Mouse (Mus musculus) lung, embryonic 15.5 days (tissue): ENCODE measurements around the gene Inpp5f. TPM values are rescaled to one million over a fixed set of nuclear protein-coding genes. Genes with fewer than 3 reads are reported as not detected.
"Not testable (repeated sequence)": the region's sequence is repeated elsewhere in the genome, so short reads cannot be mapped to it uniquely, and the experiment has no call there.

Source experiments
- ATAC-seq: fragments of 200-750 bp; cut with Nextera tagmentation; 2 replicates; pipeline ENCODE4 v1.8.0; 2017; ENCODE audit warnings: moderate number of reproducible peaks, borderline replicate concordance; ENCODE audit not compliant: low FRiP score, low TSS enrichment; ENCODE audit errors: extremely low read depth
- H3K27ac ChIP-seq: fragments of 300-500 bp; sonication (generic); 2 replicates; pipeline ENCODE4 v1.5.1; 2015; ENCODE audit warnings: moderate library complexity, mild to moderate bottlenecking, inconsistent platforms
- H3K27me3 ChIP-seq: fragments of 300-500 bp; sonication (generic); 2 replicates; pipeline ENCODE4 v1.6.1; 2015; ENCODE audit warnings: inconsistent platforms
- H3K36me3 ChIP-seq: fragments of 300-500 bp; sonication (generic); 2 replicates; pipeline ENCODE4 v1.6.1; 2015; ENCODE audit warnings: inconsistent platforms
- H3K4me1 ChIP-seq: fragments of 300-500 bp; sonication (generic); 2 replicates; pipeline ENCODE4 v1.6.1; 2015; ENCODE audit warnings: inconsistent platforms
- H3K4me2 ChIP-seq: fragments of 300-500 bp; sonication (generic); 2 replicates; pipeline ENCODE4 v1.6.1; 2015; ENCODE audit warnings: inconsistent platforms, mild to moderate bottlenecking, moderate library complexity
- H3K4me3 ChIP-seq: fragments of 300-500 bp; sonication (generic); 2 replicates; pipeline ENCODE4 v1.5.1; 2015; ENCODE audit warnings: mild to moderate bottlenecking, inconsistent platforms
- H3K9ac ChIP-seq: fragments of 300-500 bp; sonication (generic); 2 replicates; pipeline ENCODE4 v1.6.1; 2015; ENCODE audit warnings: inconsistent platforms
- H3K9me3 ChIP-seq: fragments of 300-500 bp; sonication (generic); 2 replicates; pipeline ENCODE4 v1.6.1; 2016; ENCODE audit warnings: inconsistent platforms
- WGBS: fragments of 180-500 bp; shearing (Covaris S2); methylation state at CpG from one replicate; pipeline ENCODE4 v1.1.7; 2015; 5-methylcytosine and 5-hydroxymethylcytosine counted together
- polyA plus RNA-seq: library from polyadenylated mRNA; unstranded; fragments of >200 nt; fragmentation: Nextera tagmentation; extraction: Ambion mirVana; gene quantifications from 2 replicates; pipeline ENCODE4 v1.2.1, GENCODE M21; 2015

The Inpp5f gene
- polyA plus RNA-seq, 1 experiment from 2014 or later = 17.2 TPM

- H3K9me3 ChIP-seq = no peaks in the 10 kb centered on the region
- no peak overlapping the region for H3K4me3 ChIP-seq
- H3K27ac ChIP-seq = no peak overlapping the region
- H3K4me1 ChIP-seq = no peaks in the 10 kb centered on the region
- no peak overlapping the region for H3K4me2 ChIP-seq
- ATAC-seq = no peak
- 66% methylated on average over 5 of the region's 5 CpGs for WGBS
- H3K27me3 ChIP-seq = no peaks in the 10 kb centered on the region
- H3K9ac ChIP-seq = no peak overlapping the region
- no peaks in the 10 kb centered on the region for H3K36me3 ChIP-seq
These were observed 9.3 kb upstream of the Inpp5f start for GRCm38 (mm10) chr7:128601826-128602225.

GRCm38 (mm10) chr7:128609936-128610335 is 1.2 kb upstream of the Inpp5f start:
- H3K9me3 ChIP-seq, ATAC-seq, H3K27ac ChIP-seq, H3K4me1 ChIP-seq, H3K27me3 ChIP-seq, H3K36me3 ChIP-seq, H3K9ac ChIP-seq, H3K4me2 ChIP-seq, H3K4me3 ChIP-seq: not testable (repeated sequence)
- 98% methylated on average over 8 of the region's 9 CpGs for WGBS

- H3K4me2 ChIP-seq = peak overlapping the region; percentile 91
- 0 out of 2 replicates have a peak overlapping the region, but pooled peaks have one; percentile 4 for H3K27ac ChIP-seq
- no peaks in the 10 kb centered on the region for H3K27me3 ChIP-seq
- ATAC-seq = 0 out of 2 replicates have a peak, but pooled peaks have one; percentile 6
- no peaks in the 10 kb centered on the region for H3K9me3 ChIP-seq
- no peaks in the 10 kb centered on the region for H3K36me3 ChIP-seq
- 78% methylated on average over 6 of the region's 6 CpGs for WGBS
- peak overlapping the region; percentile 85 for H3K4me3 ChIP-seq
- H3K4me1 ChIP-seq = 0 out of 2 replicates have a peak, but pooled peaks cover 7% of the 10 kb centered on the region
- 0 out of 2 replicates have a peak overlapping the region, but pooled peaks have one; percentile 3 for H3K9ac ChIP-seq
These were observed 638 bp upstream of the Inpp5f start for GRCm38 (mm10) chr7:128610490-128610889.

GRCm38 (mm10) chr7:128611799-128612411 is 777 bp downstream of the Inpp5f start:
- Histone ChIP-seq H3K9ac (peak overlapping the region; percentile 72), H3K4me3 (peak overlapping the region; percentile 85)
- WGBS = 12% methylated on average over 17 of the region's 22 CpGs

GRCm38 (mm10) chr7:128612521-128613181 is 1.5 kb downstream of the Inpp5f start:
- WGBS = 74% methylated on average over 12 of the region's 12 CpGs
- Histone ChIP-seq H3K4me1 (0 out of 2 replicates have a peak, but pooled peaks cover 7% of the 10 kb centered on the region), H3K36me3 (no peaks in the 10 kb centered on the region), H3K9me3 (no peaks in the 10 kb centered on the region), H3K4me2 (peak overlapping the region; percentile 91), H3K27me3 (no peaks in the 10 kb centered on the region), H3K9ac (no peak overlapping the region), H3K27ac (no peak overlapping the region), H3K4me3 (peak overlapping the region; percentile 85; the same call in 1 of the 2 replicates)
- ATAC-seq = no peak

More at GRCm38 (mm10) chr7:128611799-128612411, 777 bp downstream of the Inpp5f start:
- H3K36me3 ChIP-seq = no peaks in the 10 kb centered on the region
- peak overlapping the region; percentile 91 for H3K4me2 ChIP-seq
- ATAC-seq = no peak
- no peaks in the 10 kb centered on the region for H3K27me3 ChIP-seq
- 0 out of 2 replicates have a peak, but pooled peaks cover 7% of the 10 kb centered on the region for H3K4me1 ChIP-seq
- H3K9me3 ChIP-seq = no peaks in the 10 kb centered on the region
- H3K27ac ChIP-seq = peak overlapping the region; percentile 86

GRCm38 (mm10) chr7:128613578-128613977 is 2.5 kb downstream of the Inpp5f start:
- H3K4me1 ChIP-seq = 0 out of 2 replicates have a peak, but pooled peaks cover 7% of the 10 kb centered on the region
- H3K9me3 ChIP-seq = no peaks in the 10 kb centered on the region
- H3K27ac ChIP-seq = no peak overlapping the region
- WGBS = 65% methylated on average over 2 of the region's 2 CpGs
- no peak overlapping the region for H3K4me3 ChIP-seq
- no peak overlapping the region for H3K4me2 ChIP-seq
- no peak for ATAC-seq
- no peak overlapping the region for H3K9ac ChIP-seq
- H3K36me3 ChIP-seq = no peaks in the 10 kb centered on the region
- no peaks in the 10 kb centered on the region for H3K27me3 ChIP-seq

- no peaks in the 10 kb centered on the region for H3K27me3 ChIP-seq
- no peak overlapping the region for H3K9ac ChIP-seq
- H3K4me1 ChIP-seq = no peaks in the 10 kb centered on the region
- no peak overlapping the region for H3K4me2 ChIP-seq
- no peaks in the 10 kb centered on the region for H3K9me3 ChIP-seq
- no peak overlapping the region for H3K27ac ChIP-seq
- WGBS = 72% methylated on average over 1 of the region's 1 CpGs
- H3K4me3 ChIP-seq = no peak overlapping the region
- ATAC-seq = no peak
- H3K36me3 ChIP-seq = no peaks in the 10 kb centered on the region
These were observed 6.5 kb downstream of the Inpp5f start for GRCm38 (mm10) chr7:128617587-128617986.

- H3K27ac ChIP-seq = no peak overlapping the region
- H3K4me2 ChIP-seq = no peak overlapping the region
- no peaks in the 10 kb centered on the region for H3K4me1 ChIP-seq
- H3K36me3 ChIP-seq = no peaks in the 10 kb centered on the region
- no peak overlapping the region for H3K9ac ChIP-seq
- H3K27me3 ChIP-seq = no peaks in the 10 kb centered on the region
- no peak for ATAC-seq
- 97% methylated on average over 1 of the region's 1 CpGs for WGBS
- H3K4me3 ChIP-seq = no peak overlapping the region
- no peaks in the 10 kb centered on the region for H3K9me3 ChIP-seq
These were observed 9.1 kb downstream of the Inpp5f start for GRCm38 (mm10) chr7:128620178-128620577.

- H3K27me3 ChIP-seq = no peaks in the 10 kb centered on the region
- no peak for ATAC-seq
- no peak overlapping the region for H3K9ac ChIP-seq
- 61% methylated on average over 7 of the region's 7 CpGs for WGBS
- no peaks in the 10 kb centered on the region for H3K4me1 ChIP-seq
- H3K9me3 ChIP-seq = no peaks in the 10 kb centered on the region
- H3K4me2 ChIP-seq = no peak overlapping the region
- H3K27ac ChIP-seq = no peak overlapping the region
- H3K36me3 ChIP-seq = no peaks in the 10 kb centered on the region
- H3K4me3 ChIP-seq = no peak overlapping the region
These were observed 11.3 kb downstream of the Inpp5f start for GRCm38 (mm10) chr7:128622266-128622961.

GRCm38 (mm10) chr7:128622994-128623393 is 11.9 kb downstream of the Inpp5f start:
- Histone ChIP-seq H3K4me2 (no peak overlapping the region), H3K27ac (no peak overlapping the region), H3K9me3 (no peaks in the 10 kb centered on the region), H3K27me3 (no peaks in the 10 kb centered on the region), H3K9ac (no peak overlapping the region), H3K36me3 (no peaks in the 10 kb centered on the region), H3K4me1 (no peaks in the 10 kb centered on the region), H3K4me3 (no peak overlapping the region)
- no peak for ATAC-seq
- WGBS = 66% methylated on average over 2 of the region's 2 CpGs

- Histone ChIP-seq H3K9me3 (no peaks in the 10 kb centered on the region), H3K4me1 (no peaks in the 10 kb centered on the region), H3K4me3 (no peak overlapping the region), H3K9ac (no peak overlapping the region), H3K36me3 (no peaks in the 10 kb centered on the region), H3K27ac (no peak overlapping the region), H3K27me3 (no peaks in the 10 kb centered on the region), H3K4me2 (no peak overlapping the region)
- WGBS = 90% methylated on average over 2 of the region's 2 CpGs
- ATAC-seq = no peak
These were observed 14.3 kb downstream of the Inpp5f start for GRCm38 (mm10) chr7:128625382-128625781.

GRCm38 (mm10) chr7:128626601-128627000 is 15.5 kb downstream of the Inpp5f start:
- Histone ChIP-seq H3K4me1 (no peaks in the 10 kb centered on the region), H3K36me3 (no peaks in the 10 kb centered on the region), H3K9ac (no peak overlapping the region), H3K4me2 (no peak overlapping the region), H3K27ac (no peak overlapping the region), H3K27me3 (no peaks in the 10 kb centered on the region), H3K9me3 (no peaks in the 10 kb centered on the region), H3K4me3 (no peak overlapping the region)
- no peak for ATAC-seq
- WGBS = 72% methylated on average over 5 of the region's 5 CpGs
